Mouse (Mus musculus) adrenal gland, postnatal 14 days (tissue): Measurements from ENCODE around the gene Stat5a. TPM values are rescaled to one million over a fixed set of nuclear protein-coding genes. Genes with fewer than 3 reads are reported as not detected.

ENCODE experiments used
- DNase-seq: peaks from one replicate; pipeline ENCODE4 v3.0.0; 2021; ENCODE audit warnings: mixed read lengths
- total RNA-seq: library from RNA; stranded (reverse); gene quantifications from 2 replicates; pipeline ENCODE4 v1.2.3, GENCODE M21; 2021

The Stat5a gene
- total RNA-seq, 1 experiment from 2014 or later, result 37.8 TPM

DNA sequence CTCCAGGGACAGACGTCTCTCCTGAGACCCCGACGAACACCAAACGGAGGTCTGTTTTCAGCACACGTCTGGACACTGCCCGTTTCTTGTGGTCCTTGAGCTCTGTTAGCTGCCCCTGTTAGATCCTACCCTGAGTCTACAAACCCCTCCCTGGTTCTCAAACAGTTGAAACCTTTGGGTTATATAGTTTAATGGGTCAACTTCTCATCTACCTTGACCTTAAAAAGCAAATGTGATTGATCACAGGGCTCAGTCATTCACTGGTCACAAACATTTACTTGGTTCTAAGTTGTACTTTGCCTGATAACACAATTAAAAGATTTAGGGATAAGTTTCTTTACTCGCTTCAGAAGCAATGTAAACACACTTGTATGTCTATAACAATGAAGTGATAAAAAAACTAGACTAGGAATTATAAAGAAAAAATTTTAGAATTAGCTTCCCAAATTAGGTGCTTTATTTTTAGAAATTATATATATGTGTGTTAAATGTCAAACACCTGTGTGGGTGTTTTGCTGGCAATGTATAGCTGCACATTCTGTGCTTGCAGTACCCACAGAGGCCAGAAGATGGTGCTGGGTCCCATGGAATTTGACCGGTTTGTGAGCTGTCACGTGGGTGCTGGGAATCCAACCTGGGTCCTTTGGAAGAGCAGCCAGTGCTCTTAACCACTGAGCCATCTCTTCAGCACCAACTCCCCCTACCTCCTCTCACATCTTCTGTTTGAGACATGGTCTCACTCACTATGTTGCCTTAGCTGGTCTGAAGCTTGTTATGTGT is 22.0 kb upstream of the Stat5a start:
- DNase-seq, result no peak

DNA sequence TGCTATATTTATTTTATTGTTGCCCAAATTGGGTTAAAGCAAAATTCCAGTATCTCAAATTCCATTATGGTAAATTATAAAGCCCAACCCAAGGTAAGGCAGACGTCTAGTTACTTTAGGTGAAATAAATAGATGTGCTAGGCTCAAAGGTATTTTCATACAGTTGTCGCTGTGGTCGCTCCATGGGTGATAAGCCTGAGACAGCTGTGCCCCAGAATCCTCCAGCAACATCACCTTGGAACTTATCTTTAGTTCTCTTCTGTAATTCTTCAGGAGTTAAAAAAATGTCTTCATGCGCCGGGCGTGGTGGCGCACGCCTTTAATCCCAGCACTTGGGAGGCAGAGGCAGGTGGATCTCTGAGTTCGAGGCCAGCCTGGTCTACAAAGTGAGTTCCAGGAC is 20.3 kb upstream of the Stat5a start:
- no peak for DNase-seq

DNA sequence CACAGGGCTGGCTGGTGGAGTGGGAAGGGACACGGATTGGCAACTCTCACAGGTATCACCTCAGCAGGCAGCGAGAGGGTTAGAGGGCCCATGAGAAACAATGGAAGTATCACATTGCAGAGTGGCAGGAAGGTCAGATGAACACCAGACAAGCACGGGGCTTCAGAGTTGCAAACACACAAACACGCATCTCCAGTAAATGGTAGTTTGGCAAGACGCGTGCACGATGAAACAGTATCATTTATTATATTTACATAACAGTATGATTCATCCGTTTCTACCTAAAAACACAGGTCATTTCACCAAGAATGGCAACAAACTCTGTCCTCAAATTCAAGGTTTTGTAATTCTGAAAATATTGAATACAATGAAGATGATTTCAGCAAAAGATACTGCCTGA is 19.6 kb upstream of the Stat5a start:
- no peak for DNase-seq

DNA sequence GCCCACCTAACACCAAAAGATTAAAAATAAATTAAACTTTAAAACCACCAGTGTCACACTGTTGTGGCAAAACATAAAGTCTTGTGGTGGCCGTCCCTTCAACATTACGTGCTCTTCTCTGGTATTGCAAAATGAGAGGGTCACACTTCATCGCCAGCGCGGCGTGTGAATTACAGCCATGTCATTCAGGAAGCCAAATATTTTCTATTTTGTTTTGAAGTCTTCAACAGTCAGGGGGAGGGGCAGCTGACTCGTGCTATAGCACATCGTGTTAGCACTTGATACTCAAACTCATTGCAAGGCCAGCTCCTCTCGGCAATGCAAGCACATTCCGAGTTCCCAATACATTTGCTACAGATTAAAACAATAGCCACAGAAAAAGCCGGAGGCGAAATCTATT is 18.3 kb upstream of the Stat5a start:
- DNase-seq, result peak; percentile 43

DNA sequence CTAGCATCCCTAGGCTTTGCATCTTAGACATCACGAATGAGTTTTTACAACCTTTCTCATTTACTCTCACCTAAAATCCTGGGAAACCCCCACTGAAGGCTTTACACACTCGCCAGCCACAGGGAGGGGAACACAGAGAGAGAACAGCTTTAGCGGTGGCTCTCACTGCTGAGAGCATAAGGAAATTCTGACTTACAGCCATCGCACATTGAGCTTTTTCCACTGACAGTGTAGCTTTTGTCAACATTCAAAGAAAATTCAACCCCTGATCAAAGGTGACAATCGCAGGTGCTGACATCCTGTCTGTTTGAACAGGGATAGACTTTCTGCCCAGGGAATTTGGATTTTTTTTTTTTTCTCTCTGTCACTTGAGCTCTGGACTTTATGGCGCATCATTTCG is 17.1 kb upstream of the Stat5a start:
- DNase-seq, result no peak

DNA sequence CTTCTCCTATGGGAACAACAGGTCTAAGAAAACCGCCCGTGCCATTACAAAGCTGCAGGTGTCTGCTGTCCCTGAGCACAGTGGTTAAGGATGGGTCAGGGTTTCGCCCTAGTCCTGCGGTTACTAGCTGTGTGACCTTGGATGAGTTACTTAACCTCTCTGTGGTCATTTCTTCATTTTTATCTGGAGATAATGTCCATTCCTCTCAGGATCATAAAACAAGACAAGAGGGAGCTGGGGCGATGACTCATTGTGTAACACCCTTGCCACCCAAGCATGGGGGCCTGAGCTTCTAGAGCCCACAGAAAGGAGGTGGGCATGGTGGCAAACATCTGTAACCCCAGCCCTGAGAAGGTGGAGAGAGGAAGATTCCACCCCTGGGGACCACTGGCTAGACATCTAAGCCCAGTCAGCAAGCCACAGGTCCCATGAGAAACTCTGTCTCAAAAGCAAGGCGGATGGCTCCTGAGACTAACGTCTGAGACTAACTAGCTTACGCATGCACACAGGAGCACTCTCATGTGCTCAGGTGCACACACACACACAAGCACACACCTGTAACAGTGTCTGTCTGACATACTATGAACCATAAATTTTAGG is 16.0 kb upstream of the Stat5a start:
- no peak for DNase-seq

DNA sequence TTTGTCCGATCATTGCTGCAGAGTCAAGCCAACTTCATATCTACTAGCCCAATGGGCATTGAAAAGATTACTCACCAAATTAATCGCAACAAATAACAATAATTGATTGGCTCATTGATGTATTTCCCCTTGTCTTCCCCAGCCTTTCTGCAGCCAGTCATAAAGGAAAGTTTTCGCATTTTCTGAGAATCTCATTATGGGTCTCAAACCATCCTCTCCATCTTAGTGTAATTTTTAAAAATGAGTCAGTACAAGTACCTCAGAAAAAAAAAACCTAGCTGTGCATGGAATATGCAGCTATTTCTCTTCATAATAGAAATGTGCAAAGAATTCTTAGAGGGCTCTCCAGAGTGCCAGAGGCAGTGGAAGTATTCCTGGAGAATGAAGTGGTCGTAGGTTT is 15.0 kb upstream of the Stat5a start:
- DNase-seq, result no peak

DNA sequence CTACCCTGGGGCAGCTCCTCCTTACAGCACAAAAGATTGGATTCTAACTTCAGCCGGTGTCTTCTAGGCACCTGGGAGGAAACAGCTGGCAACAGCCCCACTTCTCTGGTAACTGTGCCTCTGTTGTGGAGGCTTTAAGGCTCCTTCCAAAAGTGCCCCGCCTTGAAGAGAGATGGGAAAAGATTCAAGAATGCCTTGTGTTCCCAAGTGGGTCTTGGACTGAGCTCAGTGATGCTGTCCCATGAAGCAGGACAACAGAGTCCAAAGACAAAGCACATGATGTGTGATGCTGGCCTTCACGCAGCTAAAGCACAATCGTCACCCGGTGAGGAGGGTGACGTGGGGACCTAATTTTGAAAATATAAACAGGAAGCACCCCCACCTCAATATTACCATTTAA is 13.4 kb upstream of the Stat5a start:
- no peak for DNase-seq

DNA sequence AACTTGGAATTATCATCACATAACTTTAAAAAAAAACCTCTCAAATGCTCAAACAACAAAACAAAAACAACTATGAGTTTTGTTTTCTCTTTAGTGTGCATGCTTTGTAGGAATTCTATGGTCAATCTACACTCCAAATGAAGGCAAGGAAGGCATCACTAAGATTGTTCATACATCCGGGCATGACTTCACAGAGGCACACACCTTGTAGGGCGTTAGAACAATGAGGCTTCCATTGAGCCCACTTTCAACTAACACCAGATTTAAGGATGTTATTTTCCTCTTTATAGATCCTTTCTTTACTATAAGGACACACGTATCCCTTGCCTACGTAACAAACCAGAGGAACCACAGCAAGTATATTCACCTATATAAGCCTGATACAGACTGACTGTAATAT is 11.6 kb upstream of the Stat5a start:
- DNase-seq, result no peak

DNA sequence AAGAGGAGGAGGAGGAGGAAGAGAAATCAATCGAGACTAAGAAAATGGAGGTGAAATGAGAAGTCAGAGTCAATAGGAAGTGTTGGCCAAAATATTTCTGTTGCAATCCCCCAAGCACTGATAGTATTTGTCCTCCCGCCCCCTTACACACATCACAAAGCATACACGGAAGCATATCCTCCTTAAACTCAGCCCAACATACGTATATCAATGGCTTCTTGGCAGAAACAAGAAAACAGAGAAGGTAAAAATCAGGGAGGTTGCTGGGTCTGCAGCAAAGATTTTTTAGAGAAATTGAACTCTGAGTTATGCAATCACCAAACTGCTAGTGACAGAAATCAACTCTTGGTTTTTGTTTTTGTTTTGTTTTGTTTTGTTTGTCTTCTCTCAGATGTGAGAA is 11.1 kb upstream of the Stat5a start:
- no peak for DNase-seq

DNA sequence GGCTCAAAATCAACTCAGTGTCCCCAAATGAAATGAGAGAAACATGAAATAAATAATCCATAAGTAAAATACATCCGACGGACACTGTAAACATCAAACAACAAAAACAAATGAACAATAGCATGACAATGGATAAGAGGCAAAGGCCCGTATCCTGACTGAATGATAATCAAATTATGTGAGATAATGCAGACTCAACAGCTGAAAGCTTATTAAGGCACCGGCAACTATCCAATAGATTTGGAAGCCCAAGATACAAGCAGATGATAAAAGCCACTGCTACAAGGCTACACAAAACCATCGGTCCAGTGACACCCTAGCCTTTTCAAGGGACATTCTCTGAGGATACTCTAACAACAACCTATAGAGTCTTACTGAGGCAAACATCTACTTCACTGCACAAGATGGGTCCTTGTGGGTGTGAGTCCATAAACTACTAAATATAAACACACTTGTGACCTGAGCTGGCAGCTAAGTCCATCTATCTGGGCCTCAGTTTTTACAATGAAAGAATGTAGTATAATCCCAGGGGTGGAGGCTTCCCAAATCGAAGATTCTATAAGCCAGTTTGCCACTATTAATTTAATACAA is 10.3 kb upstream of the Stat5a start:
- DNase-seq, result no peak

DNA sequence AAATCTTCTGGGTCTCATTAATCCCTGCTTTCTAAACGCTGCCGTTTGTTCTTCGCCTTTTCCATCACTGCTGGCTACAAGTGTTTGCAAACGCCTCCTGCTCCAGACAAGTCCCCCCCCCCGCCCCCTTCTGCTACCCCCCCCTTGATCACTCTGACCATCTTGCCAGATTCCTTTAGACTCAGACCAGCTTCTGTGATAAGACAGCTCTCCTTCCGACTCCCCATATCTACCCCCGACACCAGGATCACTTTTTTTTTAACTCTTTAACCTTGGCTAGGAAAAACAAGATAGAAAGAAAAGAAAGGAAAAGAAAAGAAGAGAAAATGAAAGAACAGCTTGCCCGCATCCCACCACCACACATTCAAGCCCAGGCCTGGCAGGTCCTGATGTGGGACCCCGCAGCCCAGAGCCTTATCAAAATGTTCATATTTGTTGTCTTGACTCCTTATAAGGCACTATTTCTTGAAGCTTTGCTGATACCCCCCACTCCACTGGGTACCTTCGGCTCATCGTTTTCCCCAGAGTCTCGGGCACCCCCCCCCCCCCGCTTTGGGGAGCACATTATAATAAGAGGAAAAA is 9.6 kb upstream of the Stat5a start:
- no peak for DNase-seq

DNA sequence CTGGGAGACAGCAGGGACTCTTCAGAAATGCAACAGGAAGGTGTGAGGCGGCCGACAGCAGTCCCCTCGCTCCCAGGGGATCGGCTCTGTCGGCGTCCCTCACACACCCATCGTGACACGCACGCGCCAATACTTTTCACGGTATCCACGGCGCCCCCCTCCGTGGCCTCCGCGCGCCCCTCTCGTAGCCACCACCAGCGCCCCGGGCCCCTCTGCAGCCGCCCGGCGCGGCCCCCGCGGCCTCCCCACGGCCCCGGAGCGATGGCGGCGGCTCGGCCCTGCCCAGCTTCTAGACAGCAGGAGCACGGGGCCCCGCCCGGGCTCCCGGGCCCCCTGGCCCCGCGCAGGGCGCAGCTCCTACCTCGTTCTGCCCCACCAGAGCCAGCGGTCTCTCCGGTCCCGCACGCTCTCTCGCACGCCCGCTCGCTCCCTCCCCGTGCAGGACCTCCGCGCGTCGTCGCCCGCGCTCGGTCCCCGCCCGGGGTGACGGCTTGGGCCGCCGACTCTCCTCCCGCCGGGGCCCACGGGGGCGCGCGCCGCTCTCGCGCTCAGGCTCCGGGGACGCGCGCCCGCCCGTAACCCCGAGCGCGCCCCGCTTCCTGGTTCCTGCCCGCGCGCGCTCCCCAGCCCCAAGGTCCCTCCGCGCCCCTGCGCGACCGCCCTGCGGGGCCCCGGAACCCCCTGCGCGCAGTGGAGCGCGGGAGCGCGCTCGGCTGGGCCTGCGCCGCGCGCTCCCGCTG is 8.9 kb upstream of the Stat5a start, which contains the start of gene Stat5b:
Gene Stat5b (minus strand): TSS at position 687 of the 740 bp plus-strand sequence.
- DNase-seq, result peak; percentile 93

DNA sequence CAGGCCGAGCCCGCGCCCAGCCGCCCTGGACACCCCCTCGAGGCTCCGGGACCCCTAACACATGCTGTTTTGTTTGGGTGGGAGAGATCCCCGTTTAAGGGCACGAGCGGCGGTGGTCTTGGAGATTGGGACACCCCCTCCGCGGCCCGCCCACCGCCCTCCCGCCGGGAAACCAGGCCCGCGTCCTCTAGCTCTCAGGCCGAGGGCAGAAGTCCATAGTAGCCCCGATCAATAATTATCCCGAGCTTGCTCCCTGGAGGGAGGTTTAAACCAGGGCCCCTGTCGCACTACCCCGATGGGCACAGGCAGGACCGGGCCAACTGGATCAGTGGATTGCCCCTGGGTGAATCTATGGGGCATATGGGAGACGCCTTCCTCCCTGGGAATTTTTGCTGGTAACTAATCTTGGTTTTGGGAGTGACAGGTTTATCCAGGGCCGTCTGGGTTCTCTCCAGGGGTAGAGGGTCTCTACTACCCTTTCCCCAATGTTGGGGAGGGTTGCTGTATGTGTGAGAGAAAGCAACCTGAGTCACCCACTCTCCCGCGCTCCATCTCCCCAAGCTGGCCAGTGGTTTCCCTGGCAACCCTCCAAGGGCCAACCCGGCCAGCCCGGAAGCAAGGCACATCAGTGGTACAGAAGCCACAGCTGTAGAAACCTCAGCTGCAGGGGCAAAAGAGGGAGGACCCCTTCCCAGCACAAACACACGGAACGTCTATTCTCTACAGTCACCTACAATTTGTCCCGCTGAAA is 8.2 kb upstream of the Stat5a start:
- DNase-seq, result peak; percentile 90

DNA sequence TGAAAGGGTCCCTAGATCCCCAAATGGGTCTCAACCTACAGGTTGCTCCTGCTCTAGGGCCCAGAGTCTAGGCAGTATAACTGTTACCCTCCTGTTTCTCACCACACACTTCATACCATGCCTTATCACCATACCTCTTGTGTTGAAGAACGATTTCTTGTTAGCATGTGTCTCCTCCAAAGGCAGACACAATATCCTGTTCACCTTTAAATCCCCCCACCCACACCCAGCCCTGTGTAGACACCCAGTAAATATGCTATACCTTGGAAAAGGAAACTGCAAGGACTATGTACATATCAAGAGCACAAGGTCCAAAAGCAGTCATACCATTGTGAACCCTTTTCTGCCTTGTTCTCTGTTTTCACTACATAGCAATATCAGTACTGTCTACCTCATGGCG is 7.1 kb upstream of the Stat5a start:
- no peak for DNase-seq

DNA sequence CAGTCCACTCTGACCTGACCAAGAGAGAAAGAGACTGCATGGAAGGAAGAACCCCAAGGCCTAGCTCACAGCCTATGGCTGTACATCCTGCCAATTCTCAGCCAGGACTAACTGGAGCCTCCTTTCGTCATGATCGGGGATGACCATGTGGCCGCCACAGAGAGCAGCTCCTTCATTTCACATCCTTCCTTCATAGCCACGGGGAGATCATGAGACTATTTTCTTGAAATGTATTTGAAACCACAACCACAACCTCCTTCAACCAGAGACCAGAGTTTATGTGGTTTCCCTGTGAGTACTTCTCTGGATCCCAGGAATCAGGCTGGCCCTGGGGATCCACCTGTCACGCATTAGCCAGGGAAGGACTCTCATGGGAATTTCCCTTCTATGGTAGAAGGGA is 6.1 kb upstream of the Stat5a start:
- DNase-seq, result no peak

DNA sequence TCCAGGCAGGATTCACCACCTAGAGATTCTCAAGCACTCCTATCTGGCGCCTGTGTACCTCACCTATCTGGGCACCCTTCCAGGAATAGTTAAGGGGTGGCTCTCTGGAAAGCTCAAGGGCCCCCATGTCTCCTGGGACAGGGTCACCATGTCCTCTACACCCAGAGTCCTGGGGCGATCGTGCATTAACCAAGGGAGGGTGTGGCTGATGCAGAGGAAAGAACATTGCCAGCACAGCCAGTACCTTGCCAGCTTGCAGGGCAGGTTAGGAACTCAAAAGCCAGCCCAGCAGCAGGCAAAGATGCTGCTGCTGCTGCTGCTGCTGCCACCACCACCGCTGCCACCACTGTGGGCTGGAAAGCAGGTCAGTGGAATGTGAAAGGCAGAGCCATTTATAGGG is 4.9 kb upstream of the Stat5a start:
- no peak for DNase-seq

DNA sequence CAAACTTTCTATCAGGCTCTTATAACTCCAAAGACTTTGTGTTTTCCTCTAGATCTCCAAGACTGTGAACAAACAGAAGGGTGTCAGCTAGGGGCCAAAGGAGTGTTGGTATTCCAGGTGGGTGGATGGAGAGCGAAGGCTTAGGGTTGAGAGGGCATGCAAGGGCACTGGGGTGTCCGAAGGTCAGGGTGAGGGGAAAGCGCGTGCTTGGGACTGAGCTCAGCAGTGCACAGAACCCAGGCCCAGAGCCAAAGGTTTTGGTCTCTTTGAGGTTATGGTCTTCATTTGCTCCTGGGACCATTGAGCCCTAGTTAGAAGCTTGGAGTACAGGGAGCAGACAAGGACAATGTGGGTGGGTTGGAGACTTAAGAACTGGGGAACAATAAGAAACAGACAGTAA is 4.0 kb upstream of the Stat5a start:
- no peak for DNase-seq

DNA sequence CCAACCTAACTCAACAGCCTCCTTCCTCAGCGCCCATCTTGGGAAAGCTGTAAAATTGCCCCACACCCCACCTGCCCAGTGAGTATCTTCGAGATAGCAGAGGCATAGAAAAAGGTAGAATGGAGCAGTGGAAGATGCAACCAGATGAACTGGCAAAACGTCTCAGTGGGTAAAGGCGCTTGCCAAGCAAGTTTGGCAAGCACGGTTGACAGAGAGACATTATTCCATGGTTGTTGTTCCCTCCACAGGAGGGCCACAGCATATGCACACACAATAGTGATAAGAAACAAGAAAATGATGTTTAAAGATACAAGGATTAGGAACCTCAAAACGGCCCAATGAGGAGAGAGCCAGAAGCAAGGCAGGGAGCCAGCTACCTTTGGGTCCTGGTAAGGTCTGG is 1.2 kb upstream of the Stat5a start:
- DNase-seq, result no peak

DNA sequence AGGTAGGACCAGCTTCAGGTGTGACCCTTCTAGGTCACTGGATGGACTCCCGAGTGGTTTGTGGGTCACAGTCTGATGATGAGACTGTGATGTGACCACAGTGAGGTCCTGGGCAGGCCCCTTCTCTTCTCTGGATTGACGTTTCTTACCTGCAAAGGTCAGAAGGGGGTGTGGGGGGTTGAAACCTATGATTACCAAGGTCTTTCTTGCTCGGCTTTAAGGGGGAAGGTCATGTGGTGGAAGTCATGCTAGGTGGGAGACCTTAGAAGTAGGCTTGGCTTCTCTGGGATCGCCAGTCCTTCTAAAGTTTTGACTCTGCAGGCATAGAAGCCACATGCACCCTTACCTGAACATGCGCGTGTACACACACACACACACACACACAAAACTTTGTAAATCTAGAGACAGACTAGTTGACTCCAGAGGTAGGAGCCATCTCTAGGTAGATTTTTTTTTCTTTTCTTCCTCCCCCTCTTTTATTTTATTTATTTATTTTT is 476 bp downstream of the Stat5a start:
- no peak for DNase-seq

DNA sequence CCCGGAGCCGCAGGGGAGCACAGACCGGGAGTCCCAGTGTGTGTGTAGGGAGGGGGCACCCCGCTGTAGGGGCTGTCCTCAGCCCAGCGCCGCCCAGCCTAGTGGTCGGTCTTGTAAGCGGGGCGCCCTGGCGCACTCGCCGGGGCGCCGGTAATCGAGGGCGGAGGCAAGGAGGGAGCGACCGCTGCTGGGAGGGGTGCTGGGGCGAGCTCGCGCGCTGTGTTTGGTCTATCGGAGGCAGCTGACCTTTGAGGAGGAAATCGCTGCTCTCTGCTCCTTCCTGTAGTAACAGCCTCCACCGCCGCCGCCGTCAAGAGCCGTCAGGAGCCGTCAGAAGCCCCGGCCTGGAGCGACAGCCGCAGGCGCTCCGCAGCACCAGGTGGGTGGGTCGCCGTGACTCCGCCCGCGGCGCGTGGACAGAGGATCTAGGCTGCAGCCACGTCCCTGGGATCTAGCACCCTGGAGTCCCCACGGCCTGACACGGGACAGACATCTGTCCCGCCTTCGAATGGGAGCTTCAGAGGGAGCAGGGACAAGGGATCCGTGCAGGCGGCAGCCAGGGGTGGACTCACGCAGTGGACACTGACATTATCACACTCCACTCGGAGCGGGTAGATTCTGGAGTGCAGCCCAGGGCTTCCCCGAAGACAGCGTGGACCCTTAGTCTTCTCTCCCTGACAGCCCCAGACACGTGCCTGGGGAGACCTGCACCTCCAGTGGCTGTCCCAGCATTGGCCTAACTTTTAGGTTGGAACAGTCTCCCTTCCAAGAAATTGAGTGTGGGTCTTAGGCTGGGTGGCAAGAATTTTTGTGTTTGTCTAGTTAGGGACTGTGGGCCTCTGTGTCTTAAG is 1.3 kb downstream of the Stat5a start:
- DNase-seq, result peak; percentile 94
